Mouse (Mus musculus): ENCODE results near the gene Aspscr1. TPM values are rescaled to one million over a fixed set of nuclear protein-coding genes. Genes with fewer than 3 reads are reported as not detected.
A peak's percentile ranks its signal among the peaks of the same experiment; 100 is the strongest.
"Not testable (repeated sequence)": the region's sequence is repeated elsewhere in the genome, so short reads cannot be mapped to it uniquely, and the experiment has no call there.

The Aspscr1 gene
- total RNA-seq, 4 experiments from 2014 or later, result 53.0 to 61.0 (median 55.6) TPM

GRCm38 (mm10) chr11:120641869-120642268, 30.9 kb upstream of the Aspscr1 start:
- DNase-seq (ENCODE audit: low spot score in 2 of 2), result no peak

DNA sequence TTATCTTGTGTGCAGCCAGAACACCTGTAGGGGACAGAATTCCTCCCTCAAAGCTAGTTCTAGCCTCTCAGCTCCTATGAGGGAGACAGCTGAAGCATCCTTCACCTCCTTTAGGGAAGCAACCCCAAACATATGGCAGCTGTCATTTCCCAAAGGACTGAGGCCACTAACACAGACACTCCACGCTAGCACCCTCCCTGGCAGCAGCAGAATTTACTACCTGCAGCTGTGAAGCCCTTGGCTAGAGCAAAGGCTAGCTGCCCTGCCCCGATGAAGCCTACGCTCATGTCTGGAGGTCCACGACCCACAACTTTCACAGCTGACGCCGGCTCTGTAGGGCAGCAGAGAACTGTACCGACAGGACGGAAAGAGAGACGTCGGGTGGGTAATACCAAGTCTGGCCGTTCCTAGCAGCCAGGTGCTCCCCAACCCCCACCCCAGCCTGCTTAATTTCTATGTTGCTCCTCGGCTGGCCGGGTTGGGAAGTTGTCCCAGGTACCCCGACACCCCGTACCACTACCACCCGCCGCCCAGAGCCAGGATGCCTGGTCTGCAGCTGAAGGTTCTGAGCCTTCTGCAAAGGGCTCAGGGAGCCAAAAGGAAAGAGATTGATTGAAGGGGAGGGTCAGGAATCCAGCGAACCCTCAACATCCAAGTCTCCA, 29.7 kb upstream of the Aspscr1 start:
- DNase-seq (ENCODE audit: low spot score in 2 of 2), result no peak

- DNase-seq (ENCODE audit: low spot score in 2 of 2), result peak; percentile 91
These were observed 29.2 kb upstream of the Aspscr1 start, which contains the start of gene Pycr1 for GRCm38 (mm10) chr11:120643601-120643987. Pycr1 (minus strand) TSS chr11:120643769.

- DNase-seq (ENCODE audit: low spot score in 2 of 2), result no peak
These were observed 25.5 kb upstream of the Aspscr1 start for GRCm38 (mm10) chr11:120647047-120647830.

GRCm38 (mm10) chr11:120648001-120648476, 24.7 kb upstream of the Aspscr1 start, which contains the start of gene Myadml2:
Myadml2 (minus strand) TSS chr11:120648158.
- DNase-seq (ENCODE audit: low spot score in 2 of 2), result peak in 1 of 2 experiments; percentile 46

DNA sequence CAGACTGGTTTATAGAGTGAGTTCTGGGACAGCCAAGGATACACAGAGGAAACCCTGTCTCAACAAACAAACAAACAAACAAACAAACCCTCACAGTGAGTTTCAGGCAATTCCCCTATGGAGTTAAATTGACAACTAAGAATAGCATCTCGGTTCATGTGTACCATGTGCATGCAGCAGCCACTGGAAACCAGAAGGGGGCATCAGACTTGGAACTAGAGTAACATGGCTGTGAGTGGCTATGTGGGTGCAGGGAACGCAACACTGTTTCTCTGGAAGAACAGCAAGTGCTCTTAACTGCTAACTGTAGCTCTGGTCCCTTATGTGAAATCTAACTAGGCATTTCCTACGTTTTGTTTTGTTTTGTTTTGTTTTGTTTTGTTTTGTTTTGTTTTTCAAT, 20.9 kb upstream of the Aspscr1 start:
- no peak for DNase-seq (ENCODE audit: low spot score in 2 of 2)

- DNase-seq (ENCODE audit: low spot score in 2 of 2), result no peak
These were observed 18.0 kb upstream of the Aspscr1 start for GRCm38 (mm10) chr11:120654741-120655140.

DNA sequence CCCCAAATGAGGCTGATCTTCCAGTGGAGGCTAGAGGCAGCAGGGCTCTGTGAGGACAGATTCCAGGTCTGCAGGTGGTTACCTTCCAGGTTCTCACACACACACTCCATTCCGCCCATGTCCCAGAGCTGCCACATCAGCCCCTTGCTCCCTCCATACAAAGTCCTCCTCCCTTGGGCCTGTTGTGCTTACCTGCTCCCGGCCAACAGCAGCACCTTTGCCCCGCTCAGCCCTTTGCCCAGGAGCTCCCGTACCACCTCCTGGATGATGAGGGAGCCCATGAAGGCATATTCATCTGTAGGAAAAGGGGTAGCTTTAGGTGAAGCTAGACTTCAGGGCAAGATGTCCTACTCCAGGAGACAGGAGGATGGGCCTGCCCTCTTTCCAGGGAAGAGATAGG, 15.5 kb upstream of the Aspscr1 start:
- no peak for DNase-seq (ENCODE audit: low spot score in 2 of 2)

DNA sequence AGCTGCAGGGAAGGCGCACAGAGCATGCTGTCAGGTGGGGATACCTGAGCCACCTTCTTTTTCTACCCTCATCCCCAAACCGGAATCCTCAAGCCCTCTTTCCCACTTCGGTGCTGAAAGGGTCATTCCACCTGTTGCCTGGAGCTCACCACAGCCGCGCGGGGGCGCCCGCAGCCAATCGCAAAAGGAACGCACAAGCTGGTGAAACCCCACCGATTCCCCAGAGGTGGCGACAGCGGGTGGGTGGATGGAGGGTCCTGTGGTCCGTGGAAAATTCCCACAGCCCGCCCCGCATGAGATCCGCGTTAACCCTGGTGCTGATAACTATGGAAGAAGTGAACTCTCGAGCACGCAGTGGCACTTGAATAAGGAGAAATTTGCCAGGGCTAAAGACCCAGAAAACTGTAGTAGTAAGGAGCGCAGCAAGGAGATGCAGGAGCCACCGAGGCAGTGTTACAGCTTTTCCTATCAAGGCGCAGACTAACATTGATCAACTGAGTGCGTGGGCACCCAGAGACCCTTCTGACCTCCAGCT, 13.8 kb upstream of the Aspscr1 start:
- peak in 1 of 2 experiments; percentile 65 for DNase-seq (ENCODE audit: low spot score in 2 of 2)

DNA sequence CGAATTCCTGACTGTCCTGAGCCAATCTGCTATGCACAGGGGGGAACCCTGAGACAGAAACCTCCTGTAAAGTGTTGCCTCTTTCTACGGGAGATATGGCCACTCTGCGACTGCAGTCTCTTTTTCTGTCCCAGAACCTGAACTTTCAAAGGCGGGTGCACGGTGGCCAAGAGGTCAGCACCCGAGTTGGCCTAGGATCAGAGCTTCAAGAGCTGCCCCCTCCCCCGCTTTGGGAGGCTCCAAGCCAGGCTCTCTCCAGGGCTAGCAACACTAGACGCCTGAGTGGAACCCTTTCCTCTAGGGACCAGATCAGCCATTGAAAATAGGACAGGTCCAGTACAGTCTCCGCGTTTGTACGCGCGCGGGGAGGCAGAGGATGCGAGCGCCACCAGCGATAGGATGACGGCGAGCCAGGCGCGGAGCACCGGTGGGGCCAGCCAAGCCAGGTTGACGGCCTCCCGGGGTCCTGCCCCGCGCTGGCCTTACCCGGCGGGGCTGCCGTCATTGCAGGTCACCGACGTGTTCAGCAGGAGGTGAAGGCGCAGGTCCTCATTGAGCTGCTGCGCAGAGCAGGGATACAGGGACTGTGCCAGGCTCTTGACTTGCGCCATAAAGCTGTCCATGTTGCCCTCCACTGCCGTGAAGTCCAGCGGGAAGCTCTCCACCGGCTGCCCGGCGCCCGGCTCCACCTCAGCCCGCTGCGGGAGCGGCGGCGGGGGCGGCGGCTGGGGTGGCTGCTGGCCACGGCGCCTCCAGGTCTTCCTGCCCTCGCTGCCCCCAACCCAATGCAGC, 13.1 kb upstream of the Aspscr1 start:
- no peak for DNase-seq (ENCODE audit: low spot score in 2 of 2)

DNA sequence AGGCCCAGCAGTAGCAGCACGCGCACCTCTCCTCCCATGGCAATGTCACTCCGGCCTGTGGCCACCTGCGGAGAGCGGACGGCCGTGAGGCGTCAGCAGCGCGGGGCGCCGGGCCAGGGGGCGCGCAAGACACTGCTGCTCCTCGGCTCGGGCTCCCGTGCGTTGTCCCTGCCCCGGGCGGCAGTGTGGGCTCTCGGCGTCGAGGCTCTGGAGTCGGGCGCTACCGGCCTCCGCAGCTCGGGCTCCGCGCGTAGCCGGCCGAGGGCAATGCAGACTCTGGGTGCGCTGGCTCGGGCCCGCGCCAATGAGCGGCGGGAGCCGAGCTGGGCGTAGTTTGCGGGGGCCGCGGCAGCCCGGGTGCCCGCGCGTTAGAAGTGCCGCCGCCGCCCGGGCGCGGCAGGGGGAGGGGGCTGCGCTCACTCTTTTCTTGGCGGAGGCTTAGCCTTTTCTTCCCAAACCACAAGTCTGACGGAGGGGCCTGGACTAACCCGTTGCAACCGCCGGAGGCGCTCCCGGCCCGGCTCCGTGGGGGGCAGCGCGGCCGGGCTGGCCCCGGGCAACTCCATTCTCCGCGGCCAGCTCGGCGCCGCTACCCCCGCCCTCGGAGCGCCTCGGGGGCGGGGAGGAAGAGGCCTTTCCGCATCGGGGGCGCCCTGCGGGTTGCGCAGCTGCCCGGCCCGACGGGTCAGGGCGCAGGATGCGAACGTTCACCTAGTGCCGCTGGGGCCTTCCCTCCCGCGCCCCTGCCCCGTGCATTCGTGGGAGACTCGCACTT, 12.3 kb upstream of the Aspscr1 start:
- no peak for DNase-seq (ENCODE audit: low spot score in 2 of 2)

GRCm38 (mm10) chr11:120661076-120661460, 11.7 kb upstream of the Aspscr1 start, which contains the start of gene Notum:
Notum (minus strand) TSS chr11:120661175.
- no peak for DNase-seq (ENCODE audit: low spot score in 2 of 2)

DNA sequence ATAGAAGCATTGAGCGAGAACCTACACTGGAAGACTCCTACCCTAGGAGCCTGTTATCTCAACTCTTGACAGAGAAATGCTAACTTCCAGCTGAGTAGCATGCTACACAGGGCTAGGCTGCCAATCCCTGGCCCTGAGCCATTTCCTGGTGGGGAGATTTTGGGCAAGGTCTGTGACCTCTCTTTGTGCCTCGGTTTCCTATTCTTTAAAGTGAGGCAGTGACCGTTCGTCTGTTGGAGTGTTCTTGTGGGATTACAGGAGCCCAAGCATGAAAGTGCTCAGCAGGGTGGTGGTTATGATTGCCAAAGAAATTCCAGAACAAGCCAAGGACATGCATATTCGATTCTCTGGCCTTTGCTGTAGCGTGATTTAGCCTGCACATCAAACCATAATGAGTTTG, 10.0 kb upstream of the Aspscr1 start:
- DNase-seq (ENCODE audit: low spot score in 2 of 2), result no peak

DNA sequence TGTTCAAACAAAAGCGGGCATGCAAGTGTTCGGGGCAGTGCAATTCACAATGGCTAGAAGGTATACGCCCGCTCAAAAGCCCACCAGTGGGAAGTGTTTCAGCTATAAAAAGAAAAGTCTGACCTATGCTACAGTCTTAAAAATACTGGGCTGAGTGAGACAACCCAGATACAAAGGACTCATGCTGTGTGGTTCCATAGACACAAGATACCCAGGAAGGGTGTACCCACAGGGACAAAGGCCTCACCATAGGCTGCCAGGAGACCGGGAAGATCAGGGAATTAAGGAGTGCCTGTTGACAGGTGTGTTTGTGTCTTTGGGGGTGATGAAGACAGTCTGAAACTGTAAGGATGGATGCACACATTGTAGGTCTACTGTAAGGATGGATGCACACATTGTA, 9.1 kb upstream of the Aspscr1 start:
- no peak for DNase-seq (ENCODE audit: low spot score in 2 of 2)

- DNase-seq (ENCODE audit: low spot score in 2 of 2), result no peak
These were observed 7.4 kb upstream of the Aspscr1 start for GRCm38 (mm10) chr11:120665406-120665805.

DNA sequence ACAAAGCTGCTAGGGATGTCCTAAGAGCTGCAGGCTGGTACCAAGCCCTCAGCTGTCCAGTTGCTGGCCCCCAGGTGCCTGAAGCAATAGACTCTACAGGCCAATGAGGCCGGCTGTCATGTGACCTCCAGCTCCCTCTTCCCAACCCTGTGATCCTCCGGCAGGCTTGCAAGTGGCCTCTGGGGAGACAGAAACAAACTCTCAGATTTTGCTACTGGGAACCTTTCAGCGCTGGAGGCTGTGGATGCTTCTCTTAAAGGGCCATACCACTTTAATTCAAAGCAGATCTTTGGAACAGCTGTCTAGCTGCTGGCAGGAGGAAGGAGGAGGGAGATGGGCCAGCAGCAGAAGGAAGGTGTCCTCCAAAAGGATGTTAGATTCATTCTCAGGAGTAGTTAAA, 6.2 kb upstream of the Aspscr1 start:
- DNase-seq (ENCODE audit: low spot score in 2 of 2), result no peak

DNA sequence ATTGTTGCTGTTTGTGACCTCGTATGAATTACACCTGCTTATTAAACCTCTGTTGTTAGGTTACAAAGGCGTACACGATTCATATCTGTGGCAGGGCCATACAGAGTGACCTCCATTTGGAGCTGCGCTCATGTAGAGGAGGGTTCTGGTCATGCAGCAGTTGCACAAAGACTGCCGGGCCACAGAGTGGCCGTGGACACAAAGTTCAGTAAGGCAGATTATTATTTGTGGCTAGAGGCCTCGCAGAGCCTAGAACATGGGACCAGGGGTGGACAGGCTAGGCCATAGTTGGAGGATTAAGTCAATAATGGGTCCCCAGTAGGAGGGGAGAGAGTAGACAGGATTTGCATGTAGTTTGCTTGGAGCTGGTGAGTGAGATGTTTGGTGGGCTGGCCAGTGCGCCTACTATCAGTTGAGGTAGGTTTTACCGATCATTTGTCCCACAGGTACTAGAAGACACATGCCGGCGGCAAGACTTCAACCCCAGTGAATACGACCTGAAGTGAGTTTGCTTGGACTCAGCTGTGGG, 885 bp downstream of the Aspscr1 start:
- no peak for DNase-seq (ENCODE audit: low spot score in 2 of 2)

DNA sequence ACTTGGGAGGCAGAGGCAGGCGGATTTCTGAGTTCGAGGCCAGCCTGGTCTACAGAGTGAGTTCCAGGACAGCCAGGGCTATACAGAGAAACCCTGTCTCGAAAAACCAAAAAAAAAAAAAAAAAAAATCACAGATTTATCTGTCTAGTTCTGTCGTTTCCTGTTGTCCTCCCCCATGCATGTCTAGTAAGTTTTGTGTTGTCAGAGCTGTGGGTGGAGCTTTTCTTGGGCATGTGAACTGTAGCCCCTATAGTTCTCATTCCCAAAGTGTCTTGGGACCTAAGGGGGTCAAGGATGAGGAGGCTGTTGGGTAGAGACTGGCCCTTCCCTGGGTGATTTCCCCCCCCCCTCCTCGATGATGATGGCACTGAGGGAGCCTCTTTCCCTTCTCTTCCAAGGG, 3.1 kb downstream of the Aspscr1 start:
- not testable (repeated sequence) for DNase-seq (ENCODE audit: low spot score in 2 of 2)

DNA sequence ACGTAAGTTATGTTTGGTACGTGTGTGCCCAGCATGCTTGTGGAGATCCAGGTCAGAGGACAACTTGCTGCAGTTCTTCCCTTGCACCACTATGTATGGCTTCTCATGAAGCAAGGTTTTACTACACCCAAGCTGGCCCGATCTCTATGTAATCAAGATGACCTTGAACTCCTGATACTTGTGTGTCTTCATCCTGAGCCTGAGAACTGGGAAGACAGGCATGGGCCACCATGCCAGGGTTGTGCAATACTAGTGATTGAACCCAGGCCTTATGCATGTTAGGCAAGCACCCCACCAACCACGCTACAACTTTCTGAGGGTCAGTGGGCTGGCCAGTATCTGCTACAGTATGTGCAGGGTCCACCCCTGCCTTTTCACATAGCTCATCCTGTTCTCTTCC, 4.2 kb downstream of the Aspscr1 start:
- DNase-seq (ENCODE audit: low spot score in 2 of 2), result no peak

- no peak for DNase-seq (ENCODE audit: low spot score in 2 of 2)
These were observed 7.1 kb downstream of the Aspscr1 start for GRCm38 (mm10) chr11:120679909-120680308.
